19 mouse cellular contexts compared by ENCODE assay signal in the genomic region with DNA sequence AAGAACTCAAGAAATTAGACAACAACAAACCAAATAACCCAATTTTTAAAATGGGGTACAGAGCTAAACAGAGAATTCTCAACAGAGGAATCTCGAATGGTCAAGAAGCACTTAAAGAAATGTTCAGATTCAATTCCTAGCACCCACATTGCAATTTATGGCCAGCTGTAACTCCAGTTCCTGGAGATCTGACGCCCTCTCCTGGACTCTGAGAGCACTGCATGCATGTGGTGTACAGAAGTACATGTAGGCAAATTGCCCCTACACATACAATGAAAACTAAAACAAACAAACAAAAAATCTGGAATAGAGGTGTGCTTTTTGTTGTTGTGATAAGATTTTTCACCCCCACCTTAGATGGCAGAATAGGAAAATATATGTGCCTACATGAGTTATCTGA.
DNase-seq lines count a peak whose midpoint lies in the region; ATAC-seq and TF ChIP-seq lines count a peak whose summit lies in the region.
"Had no signal": no experiment of that assay in that cellular context is flagged by ENCODE, and none has a peak within 500 bp of the region (broad histone marks: within the 10 kb centered on the region; RNA-seq: fewer than 3 reads in every experiment).

No protein-coding gene starts in this region.

- no peaks in the 10 kb centered on the region for H3K4me1 ChIP-seq in testis, adult 2 months (ENCODE audit: control insufficient read depth, insufficient read depth, low read length)
- peaks cover 0 to 2% of the 10 kb centered on the region in 2 experiments; a peak in 1 of 4 replicates for H3K4me1 ChIP-seq in ES-E14 (ENCODE audit: control insufficient read depth in 2 of 2, insufficient read depth in 2 of 2, low read length in 2 of 2, poor library complexity in 1 of 2)
- H3K4me1 ChIP-seq in kidney, embryonic 14.5 days (ENCODE audit: control insufficient read depth, insufficient read depth, low read length): no peaks in the 10 kb centered on the region
- H3K4me1 ChIP-seq: forebrain, embryonic 12.5 days; heart, embryonic 12.5 days; intestine, embryonic 15.5 days; liver, embryonic 13.5 days had no signal

- no peak for TF ChIP-seq POLR2A in testis, adult 2 months (IDR thresholded peaks at IDR 0.05; ENCODE audit: control insufficient read depth, low read depth, low read length)

- no peak overlapping the region for H3K27ac ChIP-seq in left cerebral cortex, adult 2 months
- H3K27ac ChIP-seq in testis, adult 2 months (ENCODE audit: control insufficient read depth, insufficient read depth, low read depth, low read length): no peak overlapping the region
- no peak overlapping the region for H3K27ac ChIP-seq in ES-E14 (ENCODE audit: insufficient read depth, low read depth, low read length, poor library complexity, severe bottlenecking)
- no peak overlapping the region for H3K27ac ChIP-seq in kidney, embryonic 14.5 days (ENCODE audit: low read depth, low read length)
- H3K27ac ChIP-seq: forebrain, embryonic 12.5 days; hindbrain, embryonic 14.5 days; intestine, embryonic 15.5 days; liver, embryonic 13.5 days; macrophage had no signal

- H3K36me3 ChIP-seq in testis, adult 2 months (ENCODE audit: control insufficient read depth, insufficient read depth, low read length): no peaks in the 10 kb centered on the region
- no peaks in the 10 kb centered on the region for H3K36me3 ChIP-seq in ES-E14 (ENCODE audit: control insufficient read depth, insufficient read depth, low read length, poor library complexity, severe bottlenecking)
- no peaks in the 10 kb centered on the region for H3K36me3 ChIP-seq in kidney, embryonic 14.5 days (ENCODE audit: control insufficient read depth, insufficient read depth, low read length)
- H3K36me3 ChIP-seq: forebrain, embryonic 12.5 days; heart, embryonic 12.5 days; intestine, embryonic 15.5 days; liver, embryonic 13.5 days had no signal

- no peak overlapping the region for H3K4me2 ChIP-seq in kidney, embryonic 14.5 days (replicated peaks; ENCODE audit: low read depth, low read length)
- H3K4me2 ChIP-seq: forebrain, embryonic 12.5 days; heart, embryonic 12.5 days; hindbrain, embryonic 14.5 days; intestine, embryonic 15.5 days; liver, embryonic 13.5 days; midbrain, embryonic 11.5 days had no signal

- no peak for DNase-seq in left cerebral cortex, adult 2 months (ENCODE audit: extremely low spot score in 1 of 2, low spot score in 2 of 2)
- DNase-seq in left cerebral cortex, adult 8-10 months (ENCODE audit: low spot score in 2 of 2): no peak
- no peak for DNase-seq in testis, postnatal 10 days (ENCODE audit: low spot score)
- no peak for DNase-seq in ES-E14 (ENCODE audit: low read depth, low spot score)
- DNase-seq: adrenal gland, adult 2 months; cerebellum, adult 11-12 months; cerebellum, postnatal 25 days; kidney, postnatal 25 days; liver, embryonic 13.5 days; right cerebral cortex, postnatal 4 days had no signal

- no peaks in the 10 kb centered on the region for H3K9me3 ChIP-seq in ES-E14 (ENCODE audit: control insufficient read depth, insufficient read depth, low read depth, low read length)
- no peaks in the 10 kb centered on the region for H3K9me3 ChIP-seq in kidney, embryonic 14.5 days (ENCODE audit: control insufficient read depth, low read length)
- H3K9me3 ChIP-seq: forebrain, embryonic 12.5 days; heart, embryonic 12.5 days; intestine, embryonic 15.5 days; liver, embryonic 13.5 days had no signal

- H3K4me3 ChIP-seq in left cerebral cortex, adult 2 months: no peak overlapping the region
- H3K4me3 ChIP-seq in testis, adult 2 months (ENCODE audit: control insufficient read depth, low read depth, low read length): no peak overlapping the region
- H3K4me3 ChIP-seq in ES-E14 (ENCODE audit: insufficient read depth in 1 of 2, low read depth in 1 of 2, low read length in 2 of 2, poor library complexity in 1 of 2, severe bottlenecking in 1 of 2): no peak overlapping the region
- H3K4me3 ChIP-seq in kidney, embryonic 14.5 days (ENCODE audit: low read length): no peak overlapping the region
- H3K4me3 ChIP-seq: forebrain, embryonic 12.5 days; heart, embryonic 12.5 days; intestine, embryonic 15.5 days; liver, embryonic 13.5 days had no signal

- in situ Hi-C loops in ES-E14 (cut with MboI; ENCODE audit: low sequenced_read_pairs in 2 of 2, unreplicated experiment in 2 of 2): no loop called here

- intact Hi-C loops in left cerebral cortex, adult 2 months (cut with DNase I): no loop called here

- no peak overlapping the region for H3K9ac ChIP-seq in ES-E14 (ENCODE audit: insufficient read depth, low read depth, low read length, poor library complexity, severe bottlenecking)
- no peak overlapping the region for H3K9ac ChIP-seq in kidney, embryonic 14.5 days (ENCODE audit: low read depth, low read length)
- H3K9ac ChIP-seq: forebrain, embryonic 12.5 days; heart, embryonic 12.5 days; hindbrain, embryonic 14.5 days; intestine, embryonic 15.5 days; liver, embryonic 13.5 days had no signal

- peak; percentile 2; the same call in 1 of the 2 replicates for TF ChIP-seq CTCF in left cerebral cortex, adult 2 months (IDR thresholded peaks at IDR 0.05)
- TF ChIP-seq CTCF in testis, adult 2 months (IDR thresholded peaks at IDR 0.05; ENCODE audit: control insufficient read depth, insufficient read depth, insufficient replicate concordance, low read depth, low read length): peak; percentile 36; the same call in 1 of the 2 replicates

- 84% methylated on average over 2 of the region's 2 CpGs for WGBS in kidney, embryonic 14.5 days

- H3K27me3 ChIP-seq in testis, adult 2 months (ENCODE audit: control insufficient read depth, insufficient read depth, low read length): no peaks in the 10 kb centered on the region
- H3K27me3 ChIP-seq in kidney, embryonic 14.5 days (ENCODE audit: control insufficient read depth, insufficient read depth, low read length): no peaks in the 10 kb centered on the region
- H3K27me3 ChIP-seq: heart, embryonic 12.5 days; intestine, embryonic 15.5 days; liver, embryonic 13.5 days had no signal

- no peak for ATAC-seq in activated CD4-positive, CD25-positive, alpha-beta regulatory T cell, adult 4 months
- ATAC-seq in kidney, embryonic 14.5 days (ENCODE audit: low FRiP score, low TSS enrichment): no peak
- ATAC-seq: intestine, embryonic 15.5 days had no signal

TF ChIP-seq in ES-E14, 5 proteins besides CTCF, POLR2A, EP300 and RAD21:
- peak; percentile 67; the same call in 1 of the 2 replicates for TF ChIP-seq ZC3H11A (IDR thresholded peaks at IDR 0.05; ENCODE audit: borderline replicate concordance, low read depth, low read length)
- TF ChIP-seq HCFC1 (IDR thresholded peaks at IDR 0.05; ENCODE audit: borderline replicate concordance, insufficient read depth, low read length): no peak
- no peak for TF ChIP-seq MAFK (IDR thresholded peaks at IDR 0.05; ENCODE audit: insufficient read depth, low read depth, low read length)
- no peak for TF ChIP-seq CHD2 (IDR thresholded peaks at IDR 0.05; ENCODE audit: low read depth, low read length)
- TF ChIP-seq ZNF384 (IDR thresholded peaks at IDR 0.05; ENCODE audit: low read depth, low read length): no peak
